Comparison of ENCODE assay signal across 9 mouse cellular contexts in genomic region chr1:153386271-153387069, GRCm38 (mm10). TPM values are rescaled to one million over a fixed set of nuclear protein-coding genes. Genes with fewer than 3 reads are reported as not detected.
A peak's percentile ranks its signal among the peaks of the same experiment; 100 is the strongest.
DNase-seq lines count a peak whose midpoint lies in the region; ATAC-seq and TF ChIP-seq lines count a peak whose summit lies in the region.
"Had no signal": no experiment of that assay in that cellular context is flagged by ENCODE, and none has a peak within 500 bp of the region (broad histone marks: within the 10 kb centered on the region; RNA-seq: fewer than 3 reads in every experiment).

No protein-coding gene starts in this region.

- peak; percentile 7 for DNase-seq in G1E (ENCODE audit: low spot score)
- peak; percentile 73 to 80 for DNase-seq in cerebellum, adult 2 months
- DNase-seq in forelimb bud, embryonic 11.5 days (ENCODE audit: low read depth, low spot score): peak; percentile 68
- DNase-seq in layer of hippocampus, adult 9-10 months (ENCODE audit: low spot score): peak; percentile 27
- DNase-seq in retina, adult 2 months (ENCODE audit: low read depth, low spot score): peak; percentile 13
- peak; percentile 73 for DNase-seq in thymus, postnatal 25 days

- no peaks in the 10 kb centered on the region for H3K36me3 ChIP-seq in G1E (replicated peaks)
- no peaks in the 10 kb centered on the region for H3K36me3 ChIP-seq in lung, embryonic 16.5 days (ENCODE audit: control insufficient read depth, insufficient read depth, low read length)
- H3K36me3 ChIP-seq: midbrain, embryonic 12.5 days had no signal

- peak; percentile 73; the same call in 1 of the 2 replicates for ATAC-seq in G1E (ENCODE audit: extremely low read depth, insufficient number of reproducible peaks, low FRiP score, poor library complexity, severe bottlenecking)
- peak; percentile 95 for ATAC-seq in hematopoietic stem cell, adult 5-6 weeks (replicated peaks in 1 of 2; ENCODE audit: insufficient read depth in 1 of 2, low FRiP score in 2 of 2, low TSS enrichment in 1 of 2, low read depth in 1 of 2, poor library complexity in 2 of 2, severe bottlenecking in 2 of 2)
- ATAC-seq in lung, embryonic 16.5 days (ENCODE audit: low read depth): peak; percentile 97

- H3K27me3 ChIP-seq in G1E (ENCODE audit: insufficient read depth, low read length): peaks cover 9% of the 10 kb centered on the region
- H3K27me3 ChIP-seq in cerebellum, adult 2 months (ENCODE audit: control insufficient read depth, insufficient read depth, low read length): no peaks in the 10 kb centered on the region
- H3K27me3 ChIP-seq in lung, embryonic 16.5 days (ENCODE audit: control insufficient read depth, insufficient read depth, low read depth, low read length): no peaks in the 10 kb centered on the region
- H3K27me3 ChIP-seq: midbrain, embryonic 12.5 days had no signal

- TF ChIP-seq CTCF in G1E (IDR thresholded peaks at IDR 0.05; ENCODE audit: low read depth, low read length): peak; percentile 84
- TF ChIP-seq CTCF in cerebellum, adult 2 months (IDR thresholded peaks at IDR 0.05; ENCODE audit: borderline replicate concordance, insufficient read depth, low read depth, low read length): peak; percentile 84

- no peak overlapping the region for H3K4me3 ChIP-seq in G1E (ENCODE audit: low read depth, low read length)
- no peak overlapping the region for H3K4me3 ChIP-seq in cerebellum, adult 2 months (replicated peaks; ENCODE audit: insufficient read depth, low read depth, low read length)
- H3K4me3 ChIP-seq in lung, embryonic 16.5 days (ENCODE audit: low read length): no peak overlapping the region
- H3K4me3 ChIP-seq: midbrain, embryonic 12.5 days had no signal

- no peak for TF ChIP-seq POLR2A in cerebellum, adult 2 months (IDR thresholded peaks at IDR 0.05; ENCODE audit: borderline replicate concordance, insufficient read depth, low read length)

- no peak overlapping the region for H3K27ac ChIP-seq in cerebellum, adult 2 months (ENCODE audit: insufficient read depth, low read length)
- H3K27ac ChIP-seq in lung, embryonic 16.5 days (ENCODE audit: low read length): peak overlapping the region; percentile 22; the same call in 1 of the 2 replicates
- H3K27ac ChIP-seq: midbrain, embryonic 12.5 days had no signal

- H3K4me1 ChIP-seq in G1E (ENCODE audit: insufficient read depth, low read depth, low read length): no peaks in the 10 kb centered on the region; the same call in 1 of the 2 replicates
- no peaks in the 10 kb centered on the region for H3K4me1 ChIP-seq in cerebellum, adult 2 months (ENCODE audit: control insufficient read depth, insufficient read depth, low read length)
- peaks cover 5% of the 10 kb centered on the region; the same call in 1 of the 2 replicates for H3K4me1 ChIP-seq in lung, embryonic 16.5 days (replicated peaks; ENCODE audit: control insufficient read depth, insufficient read depth, low read length)
- H3K4me1 ChIP-seq: midbrain, embryonic 12.5 days had no signal

- no peaks in the 10 kb centered on the region for H3K9me3 ChIP-seq in G1E (replicated peaks)
- H3K9me3 ChIP-seq in lung, embryonic 16.5 days (ENCODE audit: control insufficient read depth, low read length): no peaks in the 10 kb centered on the region
- H3K9me3 ChIP-seq: midbrain, embryonic 12.5 days had no signal

- H3K9ac ChIP-seq in lung, embryonic 16.5 days (ENCODE audit: low read length): peak overlapping the region; percentile 32; the same call in 1 of the 2 replicates
- H3K9ac ChIP-seq: midbrain, embryonic 12.5 days had no signal

- 54% methylated on average over 25 of the region's 25 CpGs for WGBS in cerebellum, adult 2 months
- 43% methylated on average over 25 of the region's 25 CpGs for WGBS in lung, embryonic 16.5 days

- peak overlapping the region; percentile 22; the same call in 1 of the 2 replicates for H3K4me2 ChIP-seq in lung, embryonic 16.5 days (ENCODE audit: low read depth, low read length)
- H3K4me2 ChIP-seq: midbrain, embryonic 12.5 days had no signal

RNA-seq across cellular contexts. Expression of gene Shcbp1l, which starts 38.5 kb away (rescaled TPM):
- total RNA-seq in G1E (2014; fragmentation: Nextera tagmentation) (26.2 and 36.0 TPM in 2 replicates), G1E (2017) (7.7 and 9.1 TPM in 2 replicates)
- polyA plus RNA-seq in G1E (2012): 5.0 and 5.6 TPM in 2 replicates
- polyA plus RNA-seq in cerebellum, adult 2 months (2012; rRNA removed): 5.8 and 7.0 TPM in 2 replicates
- 3.0 TPM in 1 of 2 replicates, not detected in the other for total RNA-seq in hematopoietic stem cell, adult 5-6 weeks (2017)
- 0.13 and 0.21 TPM in 2 replicates for polyA plus RNA-seq in lung, embryonic 16.5 days (2015; fragmentation: Nextera tagmentation; extraction: Ambion mirVana)

RNA-seq across cellular contexts. Expression of gene Lamc1, which starts 53.9 kb away (rescaled TPM):
- total RNA-seq in G1E (2014; fragmentation: Nextera tagmentation) (81.0 and 90.6 TPM in 2 replicates), G1E (2017) (20.1 and 26.1 TPM in 2 replicates)
- 14.0 and 19.0 TPM in 2 replicates for polyA plus RNA-seq in G1E (2012)
- polyA plus RNA-seq in cerebellum, adult 2 months (2012; rRNA removed): 21.3 and 22.2 TPM in 2 replicates
- 5.3 and 5.5 TPM in 2 replicates for total RNA-seq in hematopoietic stem cell, adult 5-6 weeks (2017)
- polyA plus RNA-seq in lung, embryonic 16.5 days (2015; fragmentation: Nextera tagmentation; extraction: Ambion mirVana): 126 and 135 TPM in 2 replicates

Comparison
In these comparisons a context has a peak if more than half of its experiments do, and no peak if none do; other contexts are left out.
1. DNase-seq: peak in every context shown above with its lines; median percentile 76 in cerebellum, adult 2 months; 73 in thymus, postnatal 25 days; 68 in forelimb bud, embryonic 11.5 days; 27 in layer of hippocampus, adult 9-10 months; 13 in retina, adult 2 months; 7 in G1E.